Mouse (Mus musculus) layer of hippocampus, adult 6 months (tissue): Measurements from ENCODE around the gene Gm12185. TPM values are rescaled to one million over a fixed set of nuclear protein-coding genes. Genes with fewer than 3 reads are reported as not detected.

Source experiments
- long read RNA-seq, 2 experiments: library from polyadenylated mRNA; unstranded; transcript quantifications; one replicate each; pipeline ENCODE4 v2.0.0; 2019 to 2020
- polyA plus RNA-seq: library from polyadenylated mRNA; unstranded; fragments of <200 nt; fragmentation: Nextera tagmentation; gene quantifications from 2 replicates; pipeline ENCODE4 v1.2.3, GENCODE M21; 2021

The Gm12185 gene
- 0.03 TPM in 1 of 2 replicates, not detected in the other for polyA plus RNA-seq
- long read RNA-seq, experiment 1, result 0 reads
- long read RNA-seq, experiment 2, result 0 reads

DNA sequence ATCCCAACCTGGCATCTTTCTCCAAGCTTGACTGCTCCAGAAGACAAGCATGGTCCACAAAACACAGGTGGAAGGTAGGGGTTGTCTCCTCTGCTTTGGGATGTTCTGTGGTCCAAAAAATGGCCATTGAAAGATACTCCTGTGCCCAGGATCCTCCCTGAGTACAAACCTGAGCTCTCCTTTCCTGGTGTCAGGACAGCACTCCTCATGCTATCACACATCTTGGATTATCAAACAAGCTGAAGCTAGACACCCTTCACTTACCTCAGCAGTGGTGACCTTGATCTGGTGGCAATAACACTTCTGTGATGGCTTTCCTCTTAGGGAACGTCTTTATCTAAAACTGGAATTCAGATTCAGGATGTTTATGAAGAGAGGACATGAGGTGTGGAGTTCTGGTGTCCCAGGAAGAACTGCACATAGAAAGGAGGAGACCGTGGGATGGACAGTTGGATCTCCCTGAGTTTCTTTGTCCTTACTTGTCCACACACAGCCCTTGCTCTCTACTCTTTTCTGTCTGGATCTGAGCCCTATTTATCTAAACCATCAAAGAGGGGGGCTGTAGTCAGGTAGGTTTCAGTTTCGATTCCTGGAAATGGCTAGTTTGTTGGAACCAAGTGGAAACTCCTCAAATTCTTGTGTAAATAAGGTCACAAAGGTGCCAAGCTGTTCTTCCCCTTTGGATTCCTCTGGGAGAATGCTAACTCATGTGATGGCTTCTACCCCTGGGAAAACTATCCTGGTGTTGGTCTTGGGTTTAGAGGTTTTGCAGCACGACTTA lies at the start of gene Gm12185:
TSS of gene Gm12185 (minus strand) at position 487 of the 781 bp plus-strand sequence.

DNA sequence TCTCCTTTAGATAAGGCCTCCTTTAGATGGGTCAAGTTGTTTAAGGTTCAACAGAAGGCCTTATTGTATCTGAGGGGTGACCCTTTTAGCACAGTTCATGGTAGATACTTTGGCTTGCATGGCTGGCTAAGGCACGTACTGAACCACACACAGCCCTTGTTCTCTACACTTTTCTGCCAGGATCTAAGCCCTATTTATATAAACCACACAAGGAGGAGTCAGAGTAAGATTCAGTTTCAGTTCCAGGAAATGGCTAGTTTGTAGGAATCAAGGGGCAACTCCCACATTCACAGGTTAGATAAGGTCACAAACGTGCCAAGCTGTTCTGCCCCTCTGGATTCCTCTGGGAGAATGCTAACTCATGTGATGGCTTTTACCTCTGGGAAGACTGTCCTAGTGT lies 2.0 kb upstream of the Gm12185 start, which contains the start of gene Tgtp1:
TSS of gene Tgtp1 (minus strand) at position 155 of the 400 bp plus-strand sequence.

DNA sequence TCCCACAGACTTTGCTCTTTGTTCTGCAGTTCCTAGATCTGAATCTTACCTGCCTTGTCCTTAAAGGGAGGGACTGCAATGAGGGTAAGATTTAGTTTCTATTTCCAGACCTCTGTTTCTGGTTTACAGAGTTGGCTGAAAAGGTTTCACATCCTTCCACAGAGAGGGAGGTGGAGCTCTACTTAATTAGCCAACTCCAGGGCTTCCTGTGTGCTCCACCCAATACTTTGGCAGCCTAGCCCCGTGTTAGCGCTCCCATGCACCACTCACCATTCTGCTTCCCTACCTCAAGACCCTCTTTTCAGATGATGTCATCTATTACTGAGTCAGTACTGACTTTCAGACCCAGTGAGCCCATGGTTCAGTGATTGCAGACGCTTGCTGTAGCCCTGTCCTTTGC lies 12.8 kb downstream of the Gm12185 start, which contains the start of gene 9930111J21Rik1:
TSS of gene 9930111J21Rik1 (minus strand) at position 148 of the 400 bp plus-strand sequence.

DNA sequence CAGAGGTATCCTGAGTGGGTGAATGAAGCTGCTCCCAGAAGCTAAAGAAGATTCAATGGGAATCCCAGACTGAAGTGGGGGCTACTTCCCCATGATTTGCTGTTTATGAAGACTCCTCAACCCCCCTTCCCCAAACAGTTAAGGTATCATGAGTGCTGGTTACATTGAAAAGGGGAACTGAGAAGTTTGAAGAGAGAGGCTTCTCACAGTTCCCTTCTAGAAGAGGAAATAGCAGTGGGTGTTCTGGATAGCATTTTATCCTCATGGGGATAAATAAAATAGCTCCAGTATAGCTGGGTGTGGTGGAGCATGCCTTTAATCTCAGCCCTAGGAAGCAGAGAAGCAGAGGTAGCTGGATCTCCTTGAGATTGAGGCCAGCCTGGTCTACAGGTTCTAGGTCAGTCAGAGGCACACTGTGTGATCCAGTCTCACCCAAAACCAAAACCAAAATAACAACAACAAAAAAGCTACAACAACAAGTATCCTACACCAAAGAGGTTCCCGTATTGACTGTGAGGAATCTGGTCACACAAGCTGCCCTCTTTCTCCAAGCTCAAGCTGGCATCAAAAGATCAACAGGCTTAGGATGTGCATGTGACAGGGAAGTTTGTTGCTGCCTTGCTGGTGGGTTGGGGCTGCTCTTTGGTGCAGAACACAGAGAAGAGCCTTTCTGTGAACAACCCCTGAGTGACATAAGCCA lies 13.6 kb downstream of the Gm12185 start, which contains the start of gene Olfr56:
TSS of gene Olfr56 (plus strand) at position 650 of the 700 bp plus-strand sequence.

DNA sequence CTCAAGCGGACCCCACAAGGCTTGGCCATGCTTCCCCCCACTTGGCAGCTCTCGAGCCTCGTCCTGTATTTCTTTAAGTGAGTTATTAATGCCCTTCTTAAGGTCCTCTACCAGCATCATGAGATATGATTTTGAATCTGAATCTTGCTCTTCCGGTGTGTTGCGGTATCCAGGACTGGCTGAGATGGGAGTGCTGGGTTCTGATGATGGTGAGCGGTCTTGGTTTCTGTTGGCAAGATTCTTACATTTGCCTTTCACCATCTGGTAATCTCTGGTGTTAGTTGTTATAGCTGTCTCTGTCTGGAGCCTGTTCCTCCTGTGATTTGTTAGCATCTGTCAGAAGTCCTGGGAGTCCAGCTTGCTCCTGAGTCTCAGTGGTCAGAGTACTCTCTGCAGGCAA lies 45.9 kb downstream of the Gm12185 start, which contains the start of gene Psme2b:
TSS of gene Psme2b (minus strand) at position 101 of the 400 bp plus-strand sequence.

DNA sequence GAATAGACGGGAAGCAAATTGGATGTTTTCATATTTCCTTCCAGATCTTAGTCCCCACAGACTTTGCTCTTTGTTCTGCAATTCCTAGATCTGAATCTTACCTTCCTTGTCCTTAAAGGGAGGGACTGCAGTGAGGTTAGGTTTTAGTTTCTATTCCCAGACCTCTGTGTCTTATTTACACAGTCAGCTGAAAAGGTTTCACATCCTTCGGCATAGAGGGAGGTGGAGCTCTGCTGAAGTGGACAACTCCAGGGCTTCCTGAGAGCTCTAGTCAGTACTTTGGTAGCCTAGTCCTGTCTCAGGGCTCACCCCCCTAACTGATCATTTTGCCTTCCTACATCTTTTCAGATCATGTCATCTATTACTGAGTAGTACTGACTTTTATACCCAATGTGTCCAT lies 90.0 kb downstream of the Gm12185 start, which contains the start of gene Gm5431:
TSS of gene Gm5431 (minus strand) at position 194 of the 400 bp plus-strand sequence.

DNA sequence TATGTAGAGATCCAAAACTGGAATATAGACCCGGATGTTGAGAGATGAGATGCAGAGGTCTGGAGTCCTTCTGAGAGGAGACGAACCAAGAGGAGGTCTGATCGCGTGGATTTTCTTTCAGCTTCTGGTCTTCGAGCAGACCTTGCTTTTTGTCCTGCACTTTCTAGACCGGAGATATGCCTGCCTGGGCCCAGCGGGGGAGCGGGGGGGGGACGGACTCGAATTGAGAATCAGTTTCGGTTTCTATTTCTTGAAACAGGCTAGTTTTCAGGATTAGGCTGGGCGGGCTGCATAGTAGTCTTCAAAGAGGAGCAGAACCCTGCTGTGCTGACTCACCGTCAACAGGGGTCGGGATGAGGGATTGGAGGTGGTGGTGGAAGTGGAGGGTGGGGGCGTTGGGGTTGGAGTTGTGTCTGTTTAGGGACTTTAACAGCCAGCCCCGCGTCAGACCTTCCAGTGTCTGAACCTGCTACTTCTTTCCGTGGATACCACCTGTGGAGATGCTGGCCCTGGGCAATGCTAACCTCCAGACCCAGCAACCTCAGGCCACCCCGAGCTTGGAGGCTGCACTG lies 120.7 kb downstream of the Gm12185 start, which contains the start of gene Irgm1:
TSS of gene Irgm1 (minus strand) at position 483 of the 572 bp plus-strand sequence.

Other genes starting within 250 kb of the Gm12185 start
- 215 and 222 TPM in 2 replicates for gene Rack1, start 191.9 kb downstream of the Gm12185 start, polyA plus RNA-seq
- gene Trim41, start 174.9 kb downstream of the Gm12185 start, polyA plus RNA-seq, result 2.9 and 3.2 TPM in 2 replicates
- gene Trim7, start 166.1 kb downstream of the Gm12185 start, polyA plus RNA-seq, result 0.53 and 0.62 TPM in 2 replicates
- 0.18 TPM in 1 of 2 replicates, not detected in the other for gene Gm12184, start 165.6 kb downstream of the Gm12185 start, polyA plus RNA-seq
- gene Irgm1, start 120.5 kb downstream of the Gm12185 start, polyA plus RNA-seq, result 10.0 and 13.6 TPM in 2 replicates
- gene Gm5431, start 90.0 kb downstream of the Gm12185 start, polyA plus RNA-seq, result 0.15 TPM in 2 replicates
- 3.0 and 3.3 TPM in 2 replicates for gene Psme2b, start 46.0 kb downstream of the Gm12185 start, polyA plus RNA-seq
- gene Olfr56, start 13.3 kb downstream of the Gm12185 start, polyA plus RNA-seq, result not detected in 2 replicates
- 0.62 and 0.63 TPM in 2 replicates for gene 9930111J21Rik1, start 12.8 kb downstream of the Gm12185 start, polyA plus RNA-seq
- gene Tgtp1, start 1.9 kb upstream of the Gm12185 start, polyA plus RNA-seq, result 0.95 and 3.9 TPM in 2 replicates
- gene 9930111J21Rik2, start 59.0 kb upstream of the Gm12185 start, polyA plus RNA-seq, result 0.38 and 0.40 TPM in 2 replicates
- gene Tgtp2, start 72.0 kb upstream of the Gm12185 start, polyA plus RNA-seq, result 1.2 and 1.8 TPM in 2 replicates
- 2.1 and 2.3 TPM in 2 replicates for gene Ifi47, start 84.4 kb upstream of the Gm12185 start, polyA plus RNA-seq
- not detected in 2 replicates for gene Olfr1396, start 122.6 kb upstream of the Gm12185 start, polyA plus RNA-seq
- not detected in 2 replicates for gene Olfr1395, start 150.0 kb upstream of the Gm12185 start, polyA plus RNA-seq
- not detected in 2 replicates for gene Olfr1394, start 162.2 kb upstream of the Gm12185 start, polyA plus RNA-seq
- not detected in 2 replicates for gene Btnl9, start 194.9 kb upstream of the Gm12185 start, polyA plus RNA-seq
- gene Zfp62, start 211.1 kb upstream of the Gm12185 start, polyA plus RNA-seq, result 11.0 and 11.7 TPM in 2 replicates